Mouse (Mus musculus) adrenal gland (tissue): ENCODE data around the gene Cdan1.
"Not testable (repeated sequence)": the region's sequence is repeated elsewhere in the genome, so short reads cannot be mapped to it uniquely, and the experiment has no call there.

Experiments used
- intact Hi-C: fragments of 180-260 bp; cut with DNase I; formaldehyde crosslinking; loops from one replicate; pipeline ENCODE4 v1.15.1; 2025

The Cdan1 gene

GRCm38 (mm10) chr2:120761922-120762321, 88.0 kb downstream of the Cdan1 start:
- intact Hi-C loops = no loop called here

- intact Hi-C loops = no loop called here
Observed at GRCm38 (mm10) chr2:120748041-120748440, 101.9 kb downstream of the Cdan1 start.

- intact Hi-C loops = no loop called here
Observed at GRCm38 (mm10) chr2:120745496-120745895, 104.4 kb downstream of the Cdan1 start.

- intact Hi-C loops = loop anchor here (10.0 kb wide), 1 partner anchor 123 kb away; the partner anchor contains the start of genes Cdan1 and Ttbk2
Observed at GRCm38 (mm10) chr2:120731877-120732530, 117.9 kb downstream of the Cdan1 start.

GRCm38 (mm10) chr2:120731167-120731862, 118.6 kb downstream of the Cdan1 start:
- intact Hi-C loops = loop anchor here (10.0 kb wide), 1 partner anchor 123 kb away; the partner anchor contains the start of genes Cdan1 and Ttbk2

GRCm38 (mm10) chr2:120730639-120731166, 119.2 kb downstream of the Cdan1 start:
- intact Hi-C loops = loop anchor here (10.0 kb wide), 1 partner anchor 124 kb away; the partner anchor contains the start of genes Cdan1 and Ttbk2

- intact Hi-C loops = loop anchor here (10.0 kb wide), 1 partner anchor 125 kb away; the partner anchor contains the start of genes Cdan1 and Ttbk2
Observed at GRCm38 (mm10) chr2:120729775-120730585, 119.9 kb downstream of the Cdan1 start.

- intact Hi-C loops = no loop called here
Observed at GRCm38 (mm10) chr2:120724176-120724575, 125.8 kb downstream of the Cdan1 start.

- intact Hi-C loops = no loop called here
Observed at GRCm38 (mm10) chr2:120723621-120724020, 126.3 kb downstream of the Cdan1 start.

GRCm38 (mm10) chr2:120722491-120722890, 127.4 kb downstream of the Cdan1 start:
- intact Hi-C loops = no loop called here

- intact Hi-C loops = no loop called here
Observed at GRCm38 (mm10) chr2:120721911-120722310, 128.0 kb downstream of the Cdan1 start.

GRCm38 (mm10) chr2:120720821-120721220, 129.1 kb downstream of the Cdan1 start:
- intact Hi-C loops = no loop called here

GRCm38 (mm10) chr2:120718496-120718895, 131.4 kb downstream of the Cdan1 start:
- intact Hi-C loops = no loop called here

- intact Hi-C loops = no loop called here
Observed at GRCm38 (mm10) chr2:120713441-120713840, 136.5 kb downstream of the Cdan1 start.

GRCm38 (mm10) chr2:120710948-120711347, 139.0 kb downstream of the Cdan1 start:
- intact Hi-C loops = no loop called here

GRCm38 (mm10) chr2:120710154-120710553, 139.8 kb downstream of the Cdan1 start:
- intact Hi-C loops = no loop called here

GRCm38 (mm10) chr2:120707041-120707440, 142.9 kb downstream of the Cdan1 start:
- intact Hi-C loops = no loop called here

- intact Hi-C loops = no loop called here
Observed at GRCm38 (mm10) chr2:120702675-120703074, 147.3 kb downstream of the Cdan1 start.

- intact Hi-C loops = no loop called here
Observed at GRCm38 (mm10) chr2:120700379-120700885, 149.5 kb downstream of the Cdan1 start.

GRCm38 (mm10) chr2:120697767-120698166, 152.2 kb downstream of the Cdan1 start:
- intact Hi-C loops = no loop called here

- intact Hi-C loops = not testable (repeated sequence)
Observed at GRCm38 (mm10) chr2:120681151-120681550, 168.8 kb downstream of the Cdan1 start.
